Mouse (Mus musculus): ENCODE data around the gene Edn1. TPM values are rescaled to one million over a fixed set of nuclear protein-coding genes. Genes with fewer than 3 reads are reported as not detected.

Gene Edn1
- 5.6 and 7.0 TPM in 2 replicates for polyA plus RNA-seq (2015; fragmentation: Nextera tagmentation; extraction: Ambion mirVana)

GRCm38 (mm10) chr13:42301161-42301721, at the start of gene Edn1:
Edn1 (plus strand) TSS chr13:42301476.
- H3K36me3 ChIP-seq, result no peaks in the 10 kb centered on the region
- peak within 1 kb of the TSS; percentile 74 for H3K4me2 ChIP-seq
- peaks cover 13% of the 10 kb centered on the region; the same call in 1 of the 2 replicates for H3K27me3 ChIP-seq
- no peaks in the 10 kb centered on the region for H3K9me3 ChIP-seq
- peak; percentile 71; the same call in 1 of the 2 replicates for ATAC-seq (ENCODE audit: borderline replicate concordance, extremely low read depth, low FRiP score, low TSS enrichment)
- under 1% methylated on average over 26 of the region's 26 CpGs for WGBS
- peaks cover 39% of the 10 kb centered on the region for H3K4me1 ChIP-seq
- H3K9ac ChIP-seq, result peak within 1 kb of the TSS; percentile 23
- H3K27ac ChIP-seq, result peak within 1 kb of the TSS; percentile 42
- peak within 1 kb of the TSS; percentile 43 for H3K4me3 ChIP-seq

- H3K9me3 ChIP-seq, result no peaks in the 10 kb centered on the region
- no peak for ATAC-seq (ENCODE audit: borderline replicate concordance, extremely low read depth, low FRiP score, low TSS enrichment)
- no peaks in the 10 kb centered on the region for H3K36me3 ChIP-seq
Measured at GRCm38 (mm10) chr13:42253821-42254220, 47.5 kb upstream of the Edn1 start.

GRCm38 (mm10) chr13:42255105-42255504, 46.2 kb upstream of the Edn1 start:
- ATAC-seq (ENCODE audit: borderline replicate concordance, extremely low read depth, low FRiP score, low TSS enrichment), result no peak
- H3K36me3 ChIP-seq, result no peaks in the 10 kb centered on the region
- no peaks in the 10 kb centered on the region for H3K4me1 ChIP-seq
- no peaks in the 10 kb centered on the region for H3K27me3 ChIP-seq
- H3K4me3 ChIP-seq, result no peak overlapping the region
- H3K4me2 ChIP-seq, result no peak overlapping the region
- no peak overlapping the region for H3K27ac ChIP-seq
- no peak overlapping the region for H3K9ac ChIP-seq
- H3K9me3 ChIP-seq, result no peaks in the 10 kb centered on the region
- WGBS, result 58% methylated on average over 1 of the region's 1 CpGs

More at GRCm38 (mm10) chr13:42253821-42254220, 47.5 kb upstream of the Edn1 start:
- H3K9ac ChIP-seq, result no peak overlapping the region
- H3K27me3 ChIP-seq, result no peaks in the 10 kb centered on the region
- no peaks in the 10 kb centered on the region for H3K4me1 ChIP-seq
- no peak overlapping the region for H3K4me2 ChIP-seq
- no peak overlapping the region for H3K27ac ChIP-seq
- no peak overlapping the region for H3K4me3 ChIP-seq
- 76% methylated on average over 5 of the region's 5 CpGs for WGBS

GRCm38 (mm10) chr13:42258422-42258821, 42.9 kb upstream of the Edn1 start:
- H3K36me3 ChIP-seq, result no peaks in the 10 kb centered on the region
- no peak overlapping the region for H3K4me2 ChIP-seq
- WGBS, result 67% methylated on average over 5 of the region's 5 CpGs
- no peak overlapping the region for H3K4me3 ChIP-seq
- H3K27me3 ChIP-seq, result no peaks in the 10 kb centered on the region
- H3K9ac ChIP-seq, result no peak overlapping the region
- no peak for ATAC-seq (ENCODE audit: borderline replicate concordance, extremely low read depth, low FRiP score, low TSS enrichment)
- H3K4me1 ChIP-seq, result no peaks in the 10 kb centered on the region
- no peak overlapping the region for H3K27ac ChIP-seq
- no peaks in the 10 kb centered on the region for H3K9me3 ChIP-seq

- no peaks in the 10 kb centered on the region for H3K9me3 ChIP-seq
- H3K36me3 ChIP-seq, result no peaks in the 10 kb centered on the region
- WGBS, result 78% methylated on average over 6 of the region's 6 CpGs
- H3K4me1 ChIP-seq, result no peaks in the 10 kb centered on the region
- ATAC-seq (ENCODE audit: borderline replicate concordance, extremely low read depth, low FRiP score, low TSS enrichment), result no peak
- no peak overlapping the region for H3K4me2 ChIP-seq
- H3K27me3 ChIP-seq, result no peaks in the 10 kb centered on the region
- no peak overlapping the region for H3K4me3 ChIP-seq
- no peak overlapping the region for H3K9ac ChIP-seq
- no peak overlapping the region for H3K27ac ChIP-seq
Measured at GRCm38 (mm10) chr13:42260667-42261066, 40.6 kb upstream of the Edn1 start.

- Histone ChIP-seq H3K4me1 (no peaks in the 10 kb centered on the region), H3K9ac (no peak overlapping the region), H3K4me2 (no peak overlapping the region), H3K4me3 (no peak overlapping the region), H3K36me3 (no peaks in the 10 kb centered on the region), H3K27me3 (no peaks in the 10 kb centered on the region), H3K27ac (no peak overlapping the region), H3K9me3 (no peaks in the 10 kb centered on the region)
- 66% methylated on average over 9 of the region's 9 CpGs for whole genome bisulfite sequencing
- no peak for ATAC-seq (ENCODE audit: borderline replicate concordance, extremely low read depth, low FRiP score, low TSS enrichment)
Measured at GRCm38 (mm10) chr13:42270051-42270450, 31.2 kb upstream of the Edn1 start.

- no peak overlapping the region for H3K4me3 ChIP-seq
- 74% methylated on average over 9 of the region's 9 CpGs for WGBS
- H3K9ac ChIP-seq, result no peak overlapping the region
- H3K4me2 ChIP-seq, result no peak overlapping the region
- no peak for ATAC-seq (ENCODE audit: borderline replicate concordance, extremely low read depth, low FRiP score, low TSS enrichment)
- H3K27ac ChIP-seq, result no peak overlapping the region
- no peaks in the 10 kb centered on the region for H3K4me1 ChIP-seq
- no peaks in the 10 kb centered on the region for H3K9me3 ChIP-seq
- no peaks in the 10 kb centered on the region for H3K27me3 ChIP-seq
- no peaks in the 10 kb centered on the region for H3K36me3 ChIP-seq
Measured at GRCm38 (mm10) chr13:42276774-42277454, 24.4 kb upstream of the Edn1 start.

GRCm38 (mm10) chr13:42277751-42278150, 23.5 kb upstream of the Edn1 start:
- H3K4me2 ChIP-seq, result no peak overlapping the region
- no peaks in the 10 kb centered on the region for H3K27me3 ChIP-seq
- H3K27ac ChIP-seq, result no peak overlapping the region
- no peak overlapping the region for H3K9ac ChIP-seq
- WGBS, result 80% methylated on average over 2 of the region's 2 CpGs
- H3K4me1 ChIP-seq, result no peaks in the 10 kb centered on the region
- no peaks in the 10 kb centered on the region for H3K36me3 ChIP-seq
- no peak overlapping the region for H3K4me3 ChIP-seq
- ATAC-seq (ENCODE audit: borderline replicate concordance, extremely low read depth, low FRiP score, low TSS enrichment), result no peak
- H3K9me3 ChIP-seq, result no peaks in the 10 kb centered on the region

- no peak overlapping the region for H3K4me3 ChIP-seq
- no peaks in the 10 kb centered on the region for H3K9me3 ChIP-seq
- no peak overlapping the region for H3K4me2 ChIP-seq
- no peak overlapping the region for H3K9ac ChIP-seq
- H3K27me3 ChIP-seq, result no peaks in the 10 kb centered on the region
- ATAC-seq (ENCODE audit: borderline replicate concordance, extremely low read depth, low FRiP score, low TSS enrichment), result no peak
- no peak overlapping the region for H3K27ac ChIP-seq
- 83% methylated on average over 3 of the region's 3 CpGs for WGBS
- H3K4me1 ChIP-seq, result no peaks in the 10 kb centered on the region
- H3K36me3 ChIP-seq, result no peaks in the 10 kb centered on the region
Measured at GRCm38 (mm10) chr13:42285896-42286295, 15.4 kb upstream of the Edn1 start.

GRCm38 (mm10) chr13:42286768-42287167, 14.5 kb upstream of the Edn1 start:
- H3K4me3 ChIP-seq, result no peak overlapping the region
- WGBS, result 76% methylated on average over 4 of the region's 4 CpGs
- no peaks in the 10 kb centered on the region for H3K27me3 ChIP-seq
- no peak overlapping the region for H3K27ac ChIP-seq
- no peaks in the 10 kb centered on the region for H3K9me3 ChIP-seq
- no peak overlapping the region for H3K9ac ChIP-seq
- ATAC-seq (ENCODE audit: borderline replicate concordance, extremely low read depth, low FRiP score, low TSS enrichment), result no peak
- no peaks in the 10 kb centered on the region for H3K4me1 ChIP-seq
- no peak overlapping the region for H3K4me2 ChIP-seq
- no peaks in the 10 kb centered on the region for H3K36me3 ChIP-seq

GRCm38 (mm10) chr13:42292593-42292992, 8.7 kb upstream of the Edn1 start:
- no peaks in the 10 kb centered on the region for H3K4me1 ChIP-seq
- H3K27ac ChIP-seq, result no peak overlapping the region
- H3K4me2 ChIP-seq, result no peak overlapping the region
- no peaks in the 10 kb centered on the region for H3K36me3 ChIP-seq
- no peak overlapping the region for H3K4me3 ChIP-seq
- H3K27me3 ChIP-seq, result no peaks in the 10 kb centered on the region
- H3K9me3 ChIP-seq, result no peaks in the 10 kb centered on the region
- ATAC-seq (ENCODE audit: borderline replicate concordance, extremely low read depth, low FRiP score, low TSS enrichment), result no peak
- 68% methylated on average over 5 of the region's 5 CpGs for WGBS
- H3K9ac ChIP-seq, result no peak overlapping the region

- Histone ChIP-seq H3K36me3 (no peaks in the 10 kb centered on the region), H3K27ac (peak overlapping the region; percentile 11; the same call in 1 of the 2 replicates), H3K4me2 (no peak overlapping the region), H3K9me3 (no peaks in the 10 kb centered on the region), H3K27me3 (peaks cover 11% of the 10 kb centered on the region; the same call in 1 of the 2 replicates), H3K9ac (no peak overlapping the region), H3K4me1 (peaks cover 28% of the 10 kb centered on the region), H3K4me3 (no peak overlapping the region)
- ATAC-seq (ENCODE audit: borderline replicate concordance, extremely low read depth, low FRiP score, low TSS enrichment), result no peak
- 45% methylated on average over 8 of the region's 8 CpGs for WGBS
Measured at GRCm38 (mm10) chr13:42298302-42298701, 3.0 kb upstream of the Edn1 start.
